Mouse (Mus musculus): ENCODE data around the gene Cryge. TPM values are rescaled to one million over a fixed set of nuclear protein-coding genes. Genes with fewer than 3 reads are reported as not detected.
"Not testable (repeated sequence)": the region's sequence is repeated elsewhere in the genome, so short reads cannot be mapped to it uniquely, and the experiment has no call there.

Gene Cryge
- total RNA-seq (2015) (not detected in 2 replicates), total RNA-seq (2017) (not detected in 2 replicates)

DNA sequence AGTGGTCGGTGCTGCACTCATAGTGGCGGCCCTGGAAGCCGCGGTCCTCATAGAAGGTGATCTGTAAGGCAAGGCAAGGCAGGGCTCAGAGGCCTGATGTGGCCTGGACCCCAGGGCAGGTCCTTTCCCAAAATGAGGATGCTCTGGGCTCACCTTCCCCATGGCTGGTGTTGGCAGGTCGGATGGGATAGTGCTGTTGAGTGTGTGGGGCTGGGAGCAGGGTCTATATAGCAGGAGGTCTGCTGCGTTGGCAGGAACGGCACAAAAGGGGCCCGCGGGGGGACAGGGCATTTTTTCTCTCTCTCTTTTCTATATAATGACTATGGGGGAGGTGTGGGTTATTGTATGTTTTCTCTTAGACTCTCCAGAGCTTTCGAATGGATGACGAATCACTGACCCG, at the start of gene Cryge:
Gene Cryge, minus strand, starts transcription at position 198 of the 400 bp plus-strand sequence.
- not testable (repeated sequence) for ATAC-seq (ENCODE audit: poor library complexity, severe bottlenecking)

DNA sequence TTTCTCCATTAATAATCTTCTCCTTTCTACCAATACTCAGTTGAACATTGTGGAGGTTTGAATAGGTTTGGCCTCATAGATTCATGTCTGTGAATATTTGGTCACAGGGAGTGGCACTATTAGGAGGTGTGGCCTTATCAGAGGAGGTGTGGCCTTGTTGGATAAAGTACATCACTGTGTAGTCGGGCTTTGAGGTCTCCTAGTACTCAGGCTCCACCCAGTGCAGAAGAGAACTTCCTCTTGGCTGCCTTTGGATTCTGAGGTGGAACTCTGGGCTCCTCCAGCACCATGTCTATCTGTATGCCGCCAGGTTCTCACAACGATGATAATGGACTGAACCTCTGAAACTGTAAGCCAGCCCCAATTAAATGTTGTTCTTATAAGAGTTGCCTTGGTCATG, 46.0 kb upstream of the Cryge start:
- ATAC-seq (ENCODE audit: poor library complexity, severe bottlenecking): peak; percentile 56

DNA sequence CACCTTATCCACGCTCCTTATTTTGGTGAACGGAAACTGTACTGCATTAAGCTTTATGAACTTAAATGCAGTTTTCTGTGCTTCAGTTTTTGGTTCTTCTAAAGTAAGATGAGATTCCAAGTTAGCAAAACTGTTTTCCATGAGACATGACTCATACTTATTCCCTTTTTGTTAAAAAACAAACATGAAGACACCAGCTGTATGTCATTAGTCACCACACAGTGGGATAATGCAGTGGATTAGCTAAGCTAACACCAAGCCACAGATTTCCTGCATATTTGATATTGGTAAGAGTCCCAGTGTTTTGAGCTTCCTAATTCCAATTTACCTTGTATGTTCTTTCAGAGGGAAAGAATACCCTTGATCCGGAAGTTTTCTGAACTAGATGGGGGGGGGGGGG, 40.6 kb upstream of the Cryge start:
- ATAC-seq (ENCODE audit: poor library complexity, severe bottlenecking): no peak

- ATAC-seq (ENCODE audit: poor library complexity, severe bottlenecking): peak; percentile 85
Measured at GRCm38 (mm10) chr1:65090370-65090769, 39.4 kb upstream of the Cryge start.

DNA sequence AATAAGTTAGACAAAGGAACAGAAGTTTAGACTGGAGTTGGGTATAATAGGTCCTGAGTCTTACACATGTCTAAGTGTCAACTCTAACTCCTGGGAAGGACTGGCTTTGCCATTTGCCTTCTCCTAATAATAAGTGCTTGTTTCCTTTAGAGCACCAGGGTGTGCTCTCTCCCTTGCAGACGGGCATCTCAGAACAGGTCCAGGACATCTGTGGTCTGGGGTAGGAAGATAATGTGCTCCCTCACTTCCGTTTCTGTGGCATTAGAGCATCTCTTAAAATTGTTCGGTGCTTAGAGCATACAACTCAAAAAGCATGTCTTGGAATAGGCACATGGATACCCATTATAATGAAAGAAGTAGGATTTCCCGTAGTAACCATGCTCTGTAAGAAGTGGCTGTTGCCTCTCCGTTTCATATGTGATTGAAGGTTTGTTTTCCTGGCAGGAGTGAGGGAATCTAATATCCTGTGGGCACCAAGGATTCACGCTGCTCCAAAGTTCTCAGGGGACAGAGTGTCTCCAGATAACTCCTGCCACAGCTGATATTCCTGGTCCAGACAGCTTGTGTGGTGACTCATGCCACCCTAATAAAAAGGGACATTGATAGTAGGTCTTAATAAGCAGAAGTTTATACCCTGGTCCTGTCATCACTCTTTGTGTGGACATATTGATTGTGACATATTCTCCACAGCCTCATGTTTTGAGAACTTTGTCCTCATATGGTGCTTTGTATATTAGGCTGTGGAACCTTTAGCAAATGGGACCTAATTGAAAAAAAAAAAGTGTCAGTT, 37.8 kb upstream of the Cryge start:
- ATAC-seq (ENCODE audit: poor library complexity, severe bottlenecking): peak; percentile 81

- ATAC-seq (ENCODE audit: poor library complexity, severe bottlenecking): no peak
Measured at GRCm38 (mm10) chr1:65082188-65082587, 31.2 kb upstream of the Cryge start, which contains the start of gene Crygb. Gene Crygb (minus strand): TSS chr1:65082288.

- no peak for ATAC-seq (ENCODE audit: poor library complexity, severe bottlenecking)
Measured at GRCm38 (mm10) chr1:65075607-65076006, 24.7 kb upstream of the Cryge start.

- ATAC-seq (ENCODE audit: poor library complexity, severe bottlenecking): no peak
Measured at GRCm38 (mm10) chr1:65073589-65073988, 22.6 kb upstream of the Cryge start, which contains the start of gene Crygc. Gene Crygc (minus strand): TSS chr1:65073689.

DNA sequence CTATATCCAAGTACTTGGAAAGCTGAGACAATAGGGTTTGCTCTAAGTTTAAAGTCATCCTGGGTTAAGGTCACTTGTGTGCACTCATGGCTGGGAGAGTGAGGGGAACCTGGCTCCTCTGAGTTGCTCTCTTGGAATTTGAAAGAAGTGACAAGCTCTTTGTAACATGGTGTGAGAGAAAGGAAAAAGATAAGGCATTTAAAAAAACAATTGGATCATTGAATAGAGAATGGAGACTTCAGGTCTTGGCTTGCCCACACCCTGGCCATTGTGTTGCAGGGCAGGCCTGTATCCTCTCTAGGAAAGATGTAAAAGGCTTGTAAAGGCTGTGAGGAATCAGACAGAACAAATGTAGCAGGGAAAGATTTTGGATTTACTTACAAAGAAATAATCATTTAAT, 16.9 kb upstream of the Cryge start:
- ATAC-seq (ENCODE audit: poor library complexity, severe bottlenecking): no peak

DNA sequence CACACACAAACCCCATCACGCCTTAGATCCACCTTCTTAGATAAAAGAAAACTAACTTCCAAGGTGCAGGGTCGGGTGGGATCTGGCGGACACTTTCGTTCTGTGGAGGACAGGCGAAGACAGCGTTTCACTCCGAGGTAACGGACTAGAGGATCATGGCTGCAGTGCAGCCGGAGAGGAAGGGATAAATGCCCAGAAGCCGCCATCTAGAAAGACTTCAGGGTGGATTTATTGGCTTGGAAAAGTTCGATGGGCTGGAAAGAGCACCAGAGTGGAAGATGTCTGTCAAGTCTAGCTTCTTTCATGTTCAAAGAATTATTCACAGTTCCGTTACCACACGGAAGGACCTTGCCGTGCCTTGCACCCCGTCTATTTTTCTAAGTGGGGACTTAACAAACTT, 13.3 kb upstream of the Cryge start:
- ATAC-seq (ENCODE audit: poor library complexity, severe bottlenecking): no peak

DNA sequence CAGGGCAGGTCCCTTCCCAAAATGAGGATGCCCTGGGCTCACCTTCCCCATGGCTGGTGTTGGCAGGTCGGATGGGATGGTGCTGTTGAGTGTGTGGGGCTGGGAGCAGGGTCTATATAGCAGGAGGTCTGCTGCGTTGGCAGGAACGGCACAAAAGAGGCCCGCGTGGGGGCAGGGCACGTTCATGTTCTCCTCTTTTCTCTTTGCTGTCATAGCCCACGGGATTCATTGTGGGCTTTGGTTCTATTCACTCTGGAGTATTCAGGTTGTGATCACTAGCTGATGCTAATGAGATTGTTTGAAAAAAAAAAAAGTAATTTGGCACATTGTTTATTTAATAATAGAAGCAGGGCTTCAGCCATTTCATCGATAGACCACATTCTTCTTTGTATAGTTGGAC, 12.4 kb upstream of the Cryge start, which contains the start of gene Crygd:
Gene Crygd, minus strand, starts transcription at position 101 of the 400 bp plus-strand sequence.
- ATAC-seq (ENCODE audit: poor library complexity, severe bottlenecking): no peak

DNA sequence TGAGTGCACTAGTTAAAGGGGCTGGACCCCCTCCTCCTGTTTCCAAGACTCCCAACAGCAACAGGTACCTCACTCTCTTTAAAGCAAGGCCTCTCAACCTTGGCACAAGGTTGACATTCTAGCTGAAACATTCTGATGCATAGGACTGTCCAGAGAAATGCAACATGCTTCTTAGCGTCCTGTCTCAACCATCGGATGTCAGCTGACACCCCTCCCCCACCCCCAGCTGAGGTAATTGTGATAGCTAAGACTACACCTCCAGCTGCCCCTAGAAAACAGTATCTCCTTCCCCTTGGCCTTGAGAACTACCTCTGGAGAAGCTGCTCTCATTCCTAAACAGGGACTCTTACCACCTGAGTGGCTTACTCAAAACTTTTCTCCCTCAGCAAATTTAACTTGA, 1.2 kb upstream of the Cryge start:
- ATAC-seq (ENCODE audit: poor library complexity, severe bottlenecking): no peak

GRCm38 (mm10) chr1:65051696-65052095, 747 bp upstream of the Cryge start:
- ATAC-seq (ENCODE audit: poor library complexity, severe bottlenecking): no peak

DNA sequence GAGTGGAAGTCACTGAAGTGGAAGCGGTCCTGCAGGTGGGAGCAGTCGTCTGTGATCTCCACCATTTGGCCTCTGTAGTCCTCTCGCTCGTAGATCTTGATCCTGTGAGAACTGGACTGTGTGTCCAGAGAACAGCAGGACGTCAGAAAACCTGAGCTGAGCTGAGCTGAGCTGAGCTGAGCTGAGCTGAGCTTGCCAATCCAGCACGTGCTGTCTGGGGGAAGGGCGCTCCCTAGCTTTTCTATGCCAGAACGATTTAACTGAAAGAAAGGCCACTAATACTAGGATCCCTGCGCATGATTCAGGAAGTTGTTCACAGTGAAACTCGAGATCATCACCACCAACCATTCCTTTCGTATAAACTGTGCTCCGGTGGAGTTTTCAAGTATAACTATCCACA, 2.2 kb downstream of the Cryge start:
- no peak for ATAC-seq (ENCODE audit: poor library complexity, severe bottlenecking)

- peak; percentile 67 for ATAC-seq (ENCODE audit: poor library complexity, severe bottlenecking)
Measured at GRCm38 (mm10) chr1:65046401-65047109, 4.4 kb downstream of the Cryge start.

GRCm38 (mm10) chr1:65043433-65043832, 7.5 kb downstream of the Cryge start:
- no peak for ATAC-seq (ENCODE audit: poor library complexity, severe bottlenecking)

- no peak for ATAC-seq (ENCODE audit: poor library complexity, severe bottlenecking)
Measured at GRCm38 (mm10) chr1:65041837-65042236, 9.1 kb downstream of the Cryge start.

DNA sequence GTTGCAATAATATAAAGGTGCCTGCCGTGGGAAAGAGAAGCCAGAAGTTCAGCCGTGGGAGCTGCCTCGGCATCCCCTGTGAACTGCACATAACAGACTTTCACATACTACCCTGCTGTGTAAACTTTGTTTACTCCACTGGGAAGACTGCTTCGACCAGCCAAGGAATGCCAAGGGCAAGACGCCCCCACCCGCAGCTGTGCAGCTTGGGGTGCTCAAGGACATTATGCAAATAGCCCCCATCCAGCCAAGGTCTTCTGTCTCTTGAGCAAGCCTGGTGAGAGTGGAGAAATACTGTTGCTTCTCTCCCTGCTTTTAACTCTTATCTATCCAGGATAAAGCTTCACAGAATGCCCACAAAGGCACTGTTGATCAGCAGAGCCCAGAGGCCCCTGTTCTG, 10.1 kb downstream of the Cryge start:
- no peak for ATAC-seq (ENCODE audit: poor library complexity, severe bottlenecking)

GRCm38 (mm10) chr1:65039679-65040078, 11.3 kb downstream of the Cryge start:
- ATAC-seq (ENCODE audit: poor library complexity, severe bottlenecking): no peak

DNA sequence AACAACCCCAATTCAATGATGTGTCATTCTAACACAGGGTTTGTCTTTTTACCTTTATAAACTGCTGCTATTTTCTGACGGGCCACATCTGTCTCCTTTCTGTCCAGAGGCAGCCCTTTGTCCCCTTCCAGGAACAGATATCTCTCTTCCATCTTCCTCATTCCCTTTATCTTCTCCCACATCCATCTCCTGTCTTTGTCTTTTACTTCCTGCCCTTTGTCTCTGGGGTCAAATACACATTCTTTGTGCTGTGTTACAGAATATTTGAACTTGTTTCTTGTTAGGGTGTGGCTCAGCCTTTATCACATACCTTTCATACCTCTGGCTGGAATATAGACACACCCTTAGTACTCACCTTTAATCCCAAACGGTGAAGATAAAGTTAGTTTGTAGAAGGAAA, 13.4 kb downstream of the Cryge start:
- ATAC-seq (ENCODE audit: poor library complexity, severe bottlenecking): no peak

DNA sequence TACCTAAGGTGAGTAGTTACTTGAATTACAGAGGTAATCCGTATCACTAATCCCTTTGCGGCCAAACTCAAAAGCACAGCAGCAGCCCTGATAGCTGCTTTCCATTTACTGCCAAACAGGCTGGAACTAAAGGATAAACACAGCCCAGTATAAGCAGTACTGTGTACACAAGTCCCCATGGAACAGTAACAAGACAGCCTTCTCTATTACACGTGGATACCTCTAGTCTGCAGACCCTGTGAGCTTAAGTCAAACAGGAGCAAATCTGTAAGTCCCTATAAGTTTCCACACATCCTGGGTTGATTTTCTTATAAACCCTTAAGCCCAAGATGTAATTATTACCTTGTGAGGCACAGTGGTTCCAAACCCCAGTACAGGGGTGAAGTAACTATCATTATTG, 15.4 kb downstream of the Cryge start:
- ATAC-seq (ENCODE audit: poor library complexity, severe bottlenecking): no peak

DNA sequence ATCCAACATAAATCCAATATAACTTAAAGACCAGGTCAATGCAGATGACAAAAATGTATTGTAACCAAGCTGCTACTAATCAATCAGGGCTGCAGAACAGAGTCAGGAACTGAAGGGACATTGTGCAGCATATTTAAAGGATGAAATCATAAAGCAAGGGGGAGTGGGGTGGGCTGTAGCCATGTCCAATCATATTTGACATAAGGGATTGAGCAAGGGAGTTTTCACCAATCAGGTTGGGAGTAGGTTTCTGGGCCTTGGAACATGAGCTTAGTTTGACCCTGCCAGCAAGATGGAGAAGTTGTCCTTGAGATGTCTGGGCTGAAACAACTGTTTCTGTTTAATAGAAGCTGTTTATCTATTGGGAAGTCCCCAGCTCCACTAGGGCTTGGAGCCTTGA, 18.3 kb downstream of the Cryge start, which contains the start of gene Akr1cl:
Gene Akr1cl, minus strand, starts transcription at position 119 of the 400 bp plus-strand sequence.
- ATAC-seq (ENCODE audit: poor library complexity, severe bottlenecking): no peak

Data from megakaryocyte, adult 5-6 weeks (primary cell).